Mouse (Mus musculus): ENCODE results near the gene Gm28048. TPM values are rescaled to one million over a fixed set of nuclear protein-coding genes. Genes with fewer than 3 reads are reported as not detected.

The Gm28048 gene
- polyA plus RNA-seq, 1 experiment from 2014 or later = 6.7 TPM

GRCm38 (mm10) chr11:22832600-22832999, 149.3 kb downstream of the Gm28048 start:
- H3K27me3 ChIP-seq = no peaks in the 10 kb centered on the region
- no peak overlapping the region for H3K4me2 ChIP-seq
- 81% methylated on average over 4 of the region's 4 CpGs for WGBS
- H3K4me1 ChIP-seq (replicated peaks) = peaks cover 4% of the 10 kb centered on the region
- no peaks in the 10 kb centered on the region for H3K9me3 ChIP-seq
- no peak overlapping the region for H3K4me3 ChIP-seq
- no peak for ATAC-seq (ENCODE audit: low read depth)
- H3K36me3 ChIP-seq = no peaks in the 10 kb centered on the region
- H3K9ac ChIP-seq = no peak overlapping the region
- no peak overlapping the region for H3K27ac ChIP-seq (replicated peaks)

DNA sequence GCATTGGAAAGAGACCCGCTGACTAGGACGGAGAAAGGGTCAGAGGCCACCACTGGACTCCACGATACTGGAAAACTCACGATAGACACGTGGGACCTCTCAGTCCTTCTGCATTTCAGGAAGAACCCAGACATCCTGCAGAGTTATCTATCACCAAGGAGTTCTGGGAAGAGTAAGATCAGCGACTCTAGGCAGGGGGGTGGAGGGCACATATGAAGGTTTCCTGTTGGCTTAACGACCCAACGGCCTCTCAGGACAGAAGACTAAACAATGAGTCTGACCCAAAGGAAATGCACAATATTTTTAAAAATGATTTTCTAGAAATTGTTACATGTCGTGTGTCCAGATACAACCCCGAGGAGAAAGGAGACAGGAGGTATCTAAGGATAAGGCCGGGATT, 150.0 kb downstream of the Gm28048 start:
- 90% methylated on average over 11 of the region's 11 CpGs for WGBS
- H3K4me3 ChIP-seq = no peak overlapping the region
- no peak overlapping the region for H3K27ac ChIP-seq (replicated peaks)
- H3K27me3 ChIP-seq = no peaks in the 10 kb centered on the region
- H3K4me1 ChIP-seq (replicated peaks) = peaks cover 4% of the 10 kb centered on the region
- H3K4me2 ChIP-seq = no peak overlapping the region
- no peak for ATAC-seq (ENCODE audit: low read depth)
- H3K9me3 ChIP-seq = no peaks in the 10 kb centered on the region
- no peaks in the 10 kb centered on the region for H3K36me3 ChIP-seq
- no peak overlapping the region for H3K9ac ChIP-seq

GRCm38 (mm10) chr11:22830684-22831083, 151.2 kb downstream of the Gm28048 start:
- no peak for ATAC-seq (ENCODE audit: low read depth)
- Histone ChIP-seq H3K27ac (replicated peaks) (no peak overlapping the region), H3K4me1 (replicated peaks) (peaks cover 4% of the 10 kb centered on the region), H3K4me2 (no peak overlapping the region), H3K9me3 (no peaks in the 10 kb centered on the region), H3K4me3 (no peak overlapping the region), H3K36me3 (no peaks in the 10 kb centered on the region), H3K27me3 (no peaks in the 10 kb centered on the region), H3K9ac (no peak overlapping the region)
- 75% methylated on average over 6 of the region's 6 CpGs for WGBS

DNA sequence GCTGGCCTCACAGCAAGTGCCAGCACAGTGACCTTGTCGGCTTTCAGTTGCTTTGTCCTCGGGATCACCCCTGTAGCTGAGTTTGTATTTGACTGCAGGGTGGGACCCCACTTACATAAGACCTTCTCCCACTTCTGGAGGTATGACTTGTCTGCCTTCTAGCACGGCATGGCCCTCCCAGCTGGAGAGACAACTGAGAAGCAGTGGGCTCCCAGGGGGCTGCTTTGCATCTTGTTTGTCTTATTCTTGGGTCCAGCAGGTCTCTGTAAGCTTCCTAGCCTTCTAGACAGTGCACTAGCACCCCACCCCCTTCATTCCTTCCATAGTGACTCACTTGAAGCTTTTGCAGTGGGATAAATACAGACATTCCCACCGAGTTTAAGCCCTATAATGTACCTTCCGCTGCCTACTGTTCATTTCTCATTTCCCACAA, 151.7 kb downstream of the Gm28048 start:
- Histone ChIP-seq H3K9me3 (no peaks in the 10 kb centered on the region), H3K36me3 (no peaks in the 10 kb centered on the region), H3K9ac (no peak overlapping the region), H3K27ac (replicated peaks) (no peak overlapping the region), H3K4me3 (no peak overlapping the region), H3K4me1 (replicated peaks) (peaks cover 4% of the 10 kb centered on the region), H3K4me2 (no peak overlapping the region), H3K27me3 (no peaks in the 10 kb centered on the region)
- ATAC-seq (ENCODE audit: low read depth) = no peak
- 55% methylated on average over 5 of the region's 5 CpGs for WGBS

DNA sequence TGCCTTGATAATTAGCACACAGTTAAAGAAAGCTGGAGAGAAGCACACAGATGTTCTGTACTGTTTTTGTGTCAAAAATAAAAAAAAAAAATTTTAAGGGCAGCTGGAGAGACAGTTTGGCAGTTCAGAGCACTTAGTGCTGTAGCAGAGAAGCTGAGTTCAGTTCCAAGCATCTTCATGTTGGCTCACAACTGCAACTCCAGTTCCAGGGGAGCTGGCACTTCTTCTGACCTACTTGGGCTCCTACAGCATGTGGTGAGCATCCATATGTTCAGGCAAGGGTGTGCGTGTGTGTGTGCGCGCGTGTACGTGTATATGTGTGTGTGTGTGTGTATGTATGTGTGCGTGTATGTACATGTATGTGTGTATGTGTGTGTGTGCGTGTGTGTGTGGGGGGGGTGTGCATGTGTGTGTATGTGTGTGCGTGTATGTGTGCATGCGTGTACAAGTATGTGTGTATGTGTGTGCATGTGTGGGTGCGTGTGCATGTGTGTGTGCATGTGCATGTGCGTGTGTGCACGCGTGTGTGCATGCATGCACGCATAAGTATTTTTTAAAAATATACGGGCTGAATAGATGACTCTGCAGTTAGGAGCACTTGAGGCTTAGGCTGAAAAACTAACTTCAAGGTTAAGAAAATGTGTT, 152.8 kb downstream of the Gm28048 start:
- ATAC-seq (ENCODE audit: low read depth) = no peak
- Histone ChIP-seq H3K4me2 (no peak overlapping the region), H3K9ac (no peak overlapping the region), H3K27ac (replicated peaks) (no peak overlapping the region), H3K9me3 (no peaks in the 10 kb centered on the region), H3K4me3 (no peak overlapping the region), H3K27me3 (no peaks in the 10 kb centered on the region), H3K36me3 (no peaks in the 10 kb centered on the region), H3K4me1 (replicated peaks) (peaks cover 4% of the 10 kb centered on the region)
- WGBS = 98% methylated on average over 15 of the region's 15 CpGs

DNA sequence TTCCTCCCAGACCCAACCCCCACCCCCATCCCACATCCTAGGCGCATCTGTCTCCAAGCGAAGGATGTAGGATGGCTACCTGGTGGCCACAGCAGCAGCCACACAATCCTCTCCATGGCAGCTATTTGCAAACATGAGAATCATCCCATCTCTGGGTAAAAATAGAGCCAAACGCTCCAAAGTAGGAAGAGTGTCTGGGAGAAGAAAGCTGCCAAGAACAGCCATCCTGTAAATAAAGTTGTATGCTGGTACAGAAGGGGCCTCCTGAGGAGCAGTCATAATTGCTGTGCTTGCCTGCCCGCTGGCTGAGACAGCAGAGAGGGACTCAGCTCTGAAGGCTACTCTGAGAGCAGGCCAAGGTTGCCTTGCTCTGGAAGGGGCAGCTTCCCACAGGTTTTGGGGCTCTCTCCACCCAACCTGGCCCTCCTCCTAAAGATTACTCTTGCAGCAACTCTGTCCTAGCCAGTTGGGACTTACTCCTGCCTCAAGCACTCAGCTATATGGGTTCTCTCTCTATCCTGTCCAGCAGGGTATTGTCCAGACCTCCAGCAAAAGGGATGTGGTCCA, 154.3 kb downstream of the Gm28048 start:
- no peak overlapping the region for H3K4me2 ChIP-seq
- no peak overlapping the region for H3K4me3 ChIP-seq
- no peak overlapping the region for H3K9ac ChIP-seq
- no peaks in the 10 kb centered on the region for H3K36me3 ChIP-seq
- ATAC-seq (ENCODE audit: low read depth) = no peak
- H3K27me3 ChIP-seq = no peaks in the 10 kb centered on the region
- no peaks in the 10 kb centered on the region for H3K9me3 ChIP-seq
- WGBS = 83% methylated on average over 4 of the region's 4 CpGs
- no peak overlapping the region for H3K27ac ChIP-seq (replicated peaks)
- peaks cover 4% of the 10 kb centered on the region for H3K4me1 ChIP-seq (replicated peaks)

GRCm38 (mm10) chr11:22826665-22827064, 155.2 kb downstream of the Gm28048 start:
- Histone ChIP-seq H3K9ac (no peak overlapping the region), H3K36me3 (no peaks in the 10 kb centered on the region), H3K9me3 (no peaks in the 10 kb centered on the region), H3K27ac (replicated peaks) (no peak overlapping the region), H3K4me3 (no peak overlapping the region), H3K4me1 (replicated peaks) (peaks cover 4% of the 10 kb centered on the region), H3K27me3 (no peaks in the 10 kb centered on the region), H3K4me2 (no peak overlapping the region)
- 90% methylated on average over 6 of the region's 6 CpGs for WGBS
- ATAC-seq (ENCODE audit: low read depth) = no peak

DNA sequence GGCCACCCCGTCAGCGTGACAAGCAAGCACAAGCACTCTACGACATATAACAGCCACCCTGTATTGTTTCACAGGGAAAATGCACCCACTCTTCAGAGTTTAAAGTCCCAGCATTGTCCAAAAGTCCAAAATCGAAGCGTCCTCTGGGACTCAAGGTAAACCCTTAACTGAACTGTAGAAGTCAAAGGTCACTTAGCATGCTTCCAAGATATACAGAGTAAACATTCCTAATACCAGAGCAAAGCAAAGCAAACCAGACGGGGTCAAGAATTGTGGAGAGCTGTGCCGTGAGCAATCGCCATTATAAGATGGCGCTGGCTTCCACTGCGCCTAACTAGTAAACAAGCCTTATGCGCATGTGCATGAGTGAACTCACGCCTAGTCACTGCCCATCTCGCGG, 155.8 kb downstream of the Gm28048 start:
- no peak for ATAC-seq (ENCODE audit: low read depth)
- Histone ChIP-seq H3K27me3 (no peaks in the 10 kb centered on the region), H3K9ac (no peak overlapping the region), H3K4me1 (replicated peaks) (peaks cover 4% of the 10 kb centered on the region), H3K4me3 (no peak overlapping the region), H3K4me2 (no peak overlapping the region), H3K36me3 (no peaks in the 10 kb centered on the region), H3K27ac (replicated peaks) (no peak overlapping the region), H3K9me3 (no peaks in the 10 kb centered on the region)
- 92% methylated on average over 14 of the region's 14 CpGs for WGBS

DNA sequence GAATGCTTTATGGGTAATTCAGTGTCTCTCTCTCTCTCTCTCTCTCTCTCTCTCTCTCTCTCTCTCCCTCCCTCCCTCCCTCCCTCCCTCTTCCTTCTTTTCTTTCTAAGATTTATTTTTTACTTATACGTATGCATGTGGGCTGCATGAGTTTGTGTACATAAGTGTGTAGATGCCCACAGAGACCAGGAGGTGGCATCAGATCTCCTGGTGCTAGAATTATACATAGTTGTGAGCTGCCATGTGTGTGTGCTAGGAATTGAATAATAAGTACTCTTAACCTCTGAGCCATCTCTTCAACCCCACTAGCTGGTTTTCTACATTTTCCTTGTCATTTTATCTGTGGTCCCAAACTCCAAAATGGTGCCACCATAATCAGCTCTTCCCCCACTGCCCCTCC, 156.3 kb downstream of the Gm28048 start:
- no peak overlapping the region for H3K4me3 ChIP-seq
- 100% methylated on average over 1 of the region's 1 CpGs for WGBS

GRCm38 (mm10) chr11:22824049-22824705, 157.7 kb downstream of the Gm28048 start:
- no peak overlapping the region for H3K27ac ChIP-seq (replicated peaks)
- no peaks in the 10 kb centered on the region for H3K4me1 ChIP-seq (replicated peaks)
- H3K36me3 ChIP-seq = no peaks in the 10 kb centered on the region
- no peak overlapping the region for H3K4me2 ChIP-seq
- H3K9me3 ChIP-seq = no peaks in the 10 kb centered on the region
- H3K9ac ChIP-seq = no peak overlapping the region
- H3K27me3 ChIP-seq = no peaks in the 10 kb centered on the region
- no peak overlapping the region for H3K4me3 ChIP-seq
- 86% methylated on average over 9 of the region's 9 CpGs for WGBS
- ATAC-seq (ENCODE audit: low read depth) = no peak

More for the DNA sequence above, 156.3 kb downstream of the Gm28048 start:
- no peaks in the 10 kb centered on the region for H3K9me3 ChIP-seq
- H3K27ac ChIP-seq (replicated peaks) = no peak overlapping the region
- no peaks in the 10 kb centered on the region for H3K27me3 ChIP-seq
- H3K9ac ChIP-seq = no peak overlapping the region
- no peaks in the 10 kb centered on the region for H3K36me3 ChIP-seq
- no peak for ATAC-seq (ENCODE audit: low read depth)
- no peak overlapping the region for H3K4me2 ChIP-seq
- peaks cover 4% of the 10 kb centered on the region for H3K4me1 ChIP-seq (replicated peaks)

- no peak overlapping the region for H3K4me2 ChIP-seq
- no peaks in the 10 kb centered on the region for H3K27me3 ChIP-seq
- no peak overlapping the region for H3K9ac ChIP-seq
- 82% methylated on average over 3 of the region's 3 CpGs for WGBS
- H3K36me3 ChIP-seq = no peaks in the 10 kb centered on the region
- H3K4me1 ChIP-seq (replicated peaks) = no peaks in the 10 kb centered on the region
- H3K9me3 ChIP-seq = no peaks in the 10 kb centered on the region
- no peak overlapping the region for H3K4me3 ChIP-seq
- no peak for ATAC-seq (ENCODE audit: low read depth)
- no peak overlapping the region for H3K27ac ChIP-seq (replicated peaks)
Observed at GRCm38 (mm10) chr11:22821243-22821642, 160.6 kb downstream of the Gm28048 start.

DNA sequence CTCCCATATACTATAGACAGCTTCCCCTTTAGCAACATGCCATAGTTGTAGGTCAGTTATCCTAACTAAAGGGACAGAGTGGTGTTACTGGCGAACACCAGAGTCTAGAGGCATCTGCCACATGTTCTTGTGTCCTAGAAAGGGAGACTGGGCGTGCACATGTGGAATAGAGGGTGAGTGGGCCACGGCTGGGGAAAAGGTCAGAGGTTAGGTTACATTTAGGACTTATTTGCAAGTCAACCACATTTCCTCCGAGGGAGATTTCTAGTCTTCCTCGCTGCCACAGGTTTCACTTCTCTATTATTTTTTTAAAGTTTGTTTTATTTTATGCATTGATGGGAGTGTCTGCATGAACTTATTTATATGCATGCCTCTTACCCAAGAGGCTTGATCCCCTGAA, 163.5 kb downstream of the Gm28048 start:
- no peaks in the 10 kb centered on the region for H3K9me3 ChIP-seq
- H3K4me1 ChIP-seq (replicated peaks) = no peaks in the 10 kb centered on the region
- WGBS = 78% methylated on average over 5 of the region's 5 CpGs
- no peaks in the 10 kb centered on the region for H3K36me3 ChIP-seq
- H3K27me3 ChIP-seq = no peaks in the 10 kb centered on the region
- ATAC-seq (ENCODE audit: low read depth) = no peak
- no peak overlapping the region for H3K4me2 ChIP-seq
- H3K27ac ChIP-seq (replicated peaks) = no peak overlapping the region
- H3K4me3 ChIP-seq = no peak overlapping the region
- no peak overlapping the region for H3K9ac ChIP-seq
